Mouse (Mus musculus): ENCODE results near the gene Dus4l. TPM values are rescaled to one million over a fixed set of nuclear protein-coding genes. Genes with fewer than 3 reads are reported as not detected.

Gene Dus4l
- total RNA-seq, 2 experiments from 2014 or later = 8.8 to 10.1 TPM

DNA sequence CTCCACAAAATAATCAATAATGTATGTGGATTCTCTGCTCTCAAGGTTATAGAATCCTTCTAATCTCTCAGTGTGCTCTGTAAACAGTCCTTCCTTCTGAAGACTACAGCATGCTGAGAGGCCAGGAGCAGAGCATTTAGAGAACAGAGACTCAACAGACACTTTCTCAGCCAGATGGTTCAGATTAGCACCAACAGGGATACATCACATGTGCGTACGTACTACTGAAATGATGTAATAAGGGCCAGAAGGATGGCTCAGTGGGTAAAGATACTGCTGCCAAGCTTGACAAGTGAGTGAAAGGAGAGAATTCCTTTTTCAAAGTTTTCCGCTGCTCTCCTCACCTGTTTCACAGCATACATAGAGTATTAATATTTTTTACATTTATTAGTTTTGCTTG, 49.7 kb downstream of the Dus4l start:
- DNase-seq (ENCODE audit: low spot score in 2 of 2) = no peak
- intact Hi-C loops (cut with DNase I) = no loop called here

DNA sequence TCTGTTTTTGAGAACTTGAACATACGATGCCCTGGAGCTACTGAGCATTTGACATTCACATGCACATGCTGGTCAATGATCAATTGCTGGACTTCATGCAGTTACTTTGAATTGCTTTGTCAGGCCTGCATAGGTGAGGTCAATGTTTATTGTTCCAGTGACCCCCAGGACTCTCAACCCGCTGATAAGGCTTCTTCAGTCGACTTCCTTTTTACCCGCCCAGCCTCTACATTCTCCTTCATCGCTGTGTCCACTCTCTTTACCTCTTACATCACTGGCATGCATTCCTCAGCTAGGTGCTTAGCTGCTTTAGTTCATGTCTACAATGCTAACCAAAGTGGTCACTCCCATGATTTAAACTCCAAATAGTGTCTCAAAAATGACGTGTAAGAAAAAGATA, 51.0 kb downstream of the Dus4l start:
- no peak for DNase-seq (ENCODE audit: low spot score in 2 of 2)
- intact Hi-C loops (cut with DNase I) = no loop called here

DNA sequence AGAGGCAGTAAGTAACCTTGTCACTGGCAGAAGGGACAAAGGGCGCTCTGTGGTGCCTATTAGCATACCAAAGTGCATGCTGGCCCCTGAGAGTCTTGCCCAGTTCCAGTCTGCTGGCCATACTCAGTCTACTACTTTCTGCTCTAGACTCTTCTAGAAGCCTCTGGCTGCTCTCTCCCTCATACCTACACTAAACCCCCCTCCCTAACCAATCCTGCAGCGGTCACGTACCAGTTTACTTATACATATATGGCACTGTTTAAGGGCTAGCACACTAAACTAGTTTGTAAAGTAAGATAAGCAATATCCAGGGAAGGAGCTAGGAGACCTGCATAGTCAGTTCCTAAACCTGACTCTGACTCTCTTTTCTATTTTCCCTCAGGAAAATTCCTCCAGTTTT, 60.3 kb downstream of the Dus4l start:
- intact Hi-C loops (cut with DNase I) = no loop called here
- DNase-seq (ENCODE audit: low spot score in 2 of 2) = no peak

DNA sequence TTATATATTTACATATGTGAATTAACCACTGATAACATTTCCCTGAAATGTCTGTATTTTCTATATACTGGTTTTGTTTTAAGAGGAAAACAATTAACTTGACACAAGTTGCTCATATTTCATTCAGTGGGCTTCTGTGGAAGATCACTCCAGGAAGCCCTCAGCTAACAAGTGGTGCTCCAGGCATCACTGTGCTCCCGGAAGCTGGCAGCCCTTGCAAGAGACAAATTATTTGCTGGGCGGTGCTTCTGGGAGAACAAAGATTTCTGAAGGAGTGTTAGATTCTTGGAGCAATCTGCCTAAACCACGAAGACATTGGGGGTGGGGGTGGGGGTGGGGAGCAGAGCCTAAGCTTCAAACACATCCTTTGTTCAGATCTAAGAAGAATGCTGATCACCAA, 62.6 kb downstream of the Dus4l start:
- intact Hi-C loops (cut with DNase I) = no loop called here
- no peak for DNase-seq (ENCODE audit: low spot score in 2 of 2)

Other genes with a start within 250 kb of the Dus4l start
- 10 to 100 TPM; 21.4 to 24.4 TPM for gene Cbll1, start 155.2 kb downstream of the Dus4l start, total RNA-seq (2021)
- 1 to 10 TPM; 1.2 to 1.6 TPM for gene Slc26a4, start 94.9 kb downstream of the Dus4l start, total RNA-seq (2021)
- gene Bcap29, start 20.2 kb downstream of the Dus4l start, total RNA-seq (2021) = 10 to 100 TPM; 29.7 to 29.8 TPM
- gene Cog5, start within 50 bp of the Dus4l start, total RNA-seq (2021) = 10 to 100 TPM; 40.2 to 40.3 TPM
- gene Gpr22, start 59.1 kb upstream of the Dus4l start, total RNA-seq (2021) = 10 to 100 TPM; 43.3 to 45.5 TPM